Comparison of ENCODE assay signal across 8 mouse cellular contexts in the genomic region with DNA sequence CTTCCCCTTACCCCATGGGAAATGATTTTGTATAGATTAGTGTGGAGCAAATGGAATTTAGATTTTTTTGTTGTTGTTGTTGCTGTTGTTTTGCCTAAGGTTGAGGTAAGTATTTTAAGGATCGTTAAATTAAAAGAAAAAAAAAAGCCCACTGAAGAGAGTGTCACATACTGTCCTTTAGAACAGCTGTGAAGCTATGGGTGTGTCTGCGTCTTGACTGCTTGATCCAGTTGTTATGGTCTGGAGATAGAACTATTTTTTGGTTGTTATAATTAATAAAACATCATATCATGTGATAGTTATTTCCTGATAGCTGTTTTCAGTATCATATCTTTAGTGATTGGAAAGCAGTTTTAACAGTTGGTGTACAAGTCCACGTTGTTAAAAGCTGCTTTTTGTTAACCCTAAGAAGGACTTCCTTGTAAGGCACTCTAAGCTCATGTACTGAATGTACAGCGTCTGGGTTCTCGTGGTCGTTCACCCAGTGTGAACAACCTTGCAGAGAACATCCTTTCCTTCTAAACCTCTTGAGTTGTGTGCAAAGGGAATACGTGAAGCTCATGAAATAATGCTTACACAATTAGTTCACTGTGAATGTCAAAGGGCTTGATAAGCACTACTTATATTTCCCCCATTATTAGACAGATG. TPM values are rescaled to one million over a fixed set of nuclear protein-coding genes. Genes with fewer than 3 reads are reported as not detected.
DNase-seq lines count a peak whose midpoint lies in the region; ATAC-seq and TF ChIP-seq lines count a peak whose summit lies in the region.

No protein-coding gene starts in this region.

- no peak for TF ChIP-seq CTCF in midbrain, postnatal 0 days (IDR thresholded peaks at IDR 0.05)

- peak overlapping the region; percentile 97 for H3K4me3 ChIP-seq in kidney, embryonic 14.5 days (ENCODE audit: low read length)
- peak overlapping the region; percentile 98; the same call in 1 of the 2 replicates for H3K4me3 ChIP-seq in embryonic facial prominence, embryonic 11.5 days (ENCODE audit: low read depth, low read length)
- peak overlapping the region; percentile 52 for H3K4me3 ChIP-seq in intestine, embryonic 14.5 days (ENCODE audit: low read depth, low read length)
- peak overlapping the region; percentile 66 for H3K4me3 ChIP-seq in midbrain, postnatal 0 days (ENCODE audit: low read depth, low read length)

- intact Hi-C loops in gastrocnemius, postnatal 36 days (cut with DNase I) = loop anchor here (5.0 to 10.0 kb wide), 3 partner anchors 53 to 260 kb away; no protein-coding TSS in a partner anchor

- peaks cover 10% of the 10 kb centered on the region for H3K36me3 ChIP-seq in kidney, embryonic 14.5 days (ENCODE audit: control insufficient read depth, insufficient read depth, low read length)
- no peaks in the 10 kb centered on the region for H3K36me3 ChIP-seq in embryonic facial prominence, embryonic 11.5 days (replicated peaks; ENCODE audit: control insufficient read depth, insufficient read depth, low read depth, low read length)
- peaks cover 10% of the 10 kb centered on the region for H3K36me3 ChIP-seq in intestine, embryonic 14.5 days (ENCODE audit: control insufficient read depth, insufficient read depth, low read length)
- peaks cover 4% of the 10 kb centered on the region; the same call in 1 of the 2 replicates for H3K36me3 ChIP-seq in midbrain, postnatal 0 days (ENCODE audit: insufficient read depth, low read length)

- H3K27ac ChIP-seq in kidney, embryonic 14.5 days (ENCODE audit: low read depth, low read length) = no peak overlapping the region
- H3K27ac ChIP-seq in embryonic facial prominence, embryonic 11.5 days (replicated peaks; ENCODE audit: low read depth, low read length) = no peak overlapping the region
- H3K27ac ChIP-seq in intestine, embryonic 14.5 days (ENCODE audit: low read depth) = no peak overlapping the region
- H3K27ac ChIP-seq in midbrain, postnatal 0 days (ENCODE audit: low read depth, low read length) = no peak overlapping the region; the same call in 1 of the 2 replicates

- peaks cover 7% of the 10 kb centered on the region for H3K4me1 ChIP-seq in kidney, embryonic 14.5 days (ENCODE audit: control insufficient read depth, insufficient read depth, low read length)
- H3K4me1 ChIP-seq in embryonic facial prominence, embryonic 11.5 days (ENCODE audit: control insufficient read depth, insufficient read depth, low read length) = no peaks in the 10 kb centered on the region
- H3K4me1 ChIP-seq in intestine, embryonic 14.5 days (replicated peaks; ENCODE audit: control insufficient read depth, insufficient read depth, low read length) = peaks cover 17% of the 10 kb centered on the region
- H3K4me1 ChIP-seq in midbrain, postnatal 0 days (ENCODE audit: insufficient read depth, low read length) = peaks cover 5% of the 10 kb centered on the region; the same call in 1 of the 2 replicates

- DNase-seq in kidney, adult 8-10 months = no peak
- DNase-seq in embryonic facial prominence, embryonic 11.5 days (ENCODE audit: low spot score) = no peak
- no peak for DNase-seq in intestine, embryonic 14.5 days (ENCODE audit: low spot score)
- no peak for DNase-seq in midbrain, postnatal 0 days (ENCODE audit: low spot score)
- DNase-seq in testis, postnatal 14 days (ENCODE audit: low spot score) = no peak
- no peak for DNase-seq in ovary, adult 18-20 months (ENCODE audit: low spot score)
- DNase-seq in gastrocnemius, postnatal 36 days = no peak

- H3K9ac ChIP-seq in kidney, embryonic 14.5 days (ENCODE audit: low read depth, low read length) = peak overlapping the region; percentile 91; the same call in 1 of the 2 replicates
- H3K9ac ChIP-seq in embryonic facial prominence, embryonic 11.5 days (replicated peaks; ENCODE audit: low read length) = no peak overlapping the region
- H3K9ac ChIP-seq in intestine, embryonic 14.5 days (ENCODE audit: low read length) = peak overlapping the region; percentile 65
- H3K9ac ChIP-seq in midbrain, postnatal 0 days (replicated peaks; ENCODE audit: low read length, poor library complexity, severe bottlenecking) = no peak overlapping the region; the same call in 1 of the 2 replicates

- H3K27me3 ChIP-seq in kidney, embryonic 14.5 days (ENCODE audit: control insufficient read depth, insufficient read depth, low read length) = no peaks in the 10 kb centered on the region
- H3K27me3 ChIP-seq in embryonic facial prominence, embryonic 11.5 days (ENCODE audit: control insufficient read depth, insufficient read depth, low read length) = no peaks in the 10 kb centered on the region
- H3K27me3 ChIP-seq in intestine, embryonic 14.5 days (replicated peaks; ENCODE audit: control insufficient read depth, insufficient read depth, low read length) = no peaks in the 10 kb centered on the region
- no peaks in the 10 kb centered on the region for H3K27me3 ChIP-seq in midbrain, postnatal 0 days (ENCODE audit: insufficient read depth, low read length)

- ATAC-seq in kidney, embryonic 14.5 days (ENCODE audit: low FRiP score, low TSS enrichment) = no peak
- no peak for ATAC-seq in embryonic facial prominence, embryonic 11.5 days (replicated peaks; ENCODE audit: insufficient number of reproducible peaks, low FRiP score, low TSS enrichment, low read depth)
- no peak for ATAC-seq in intestine, embryonic 14.5 days (replicated peaks; ENCODE audit: low FRiP score, low TSS enrichment, low read depth)
- ATAC-seq in midbrain, postnatal 0 days (ENCODE audit: low FRiP score) = no peak

- H3K9me3 ChIP-seq in kidney, embryonic 14.5 days (ENCODE audit: control insufficient read depth, low read length) = no peaks in the 10 kb centered on the region
- H3K9me3 ChIP-seq in embryonic facial prominence, embryonic 11.5 days (replicated peaks; ENCODE audit: control insufficient read depth, low read length) = no peaks in the 10 kb centered on the region
- H3K9me3 ChIP-seq in intestine, embryonic 14.5 days (ENCODE audit: control insufficient read depth, low read length) = no peaks in the 10 kb centered on the region
- H3K9me3 ChIP-seq in midbrain, postnatal 0 days (ENCODE audit: low read length) = no peaks in the 10 kb centered on the region

- 64% methylated on average over 7 of the region's 7 CpGs for WGBS in kidney, embryonic 14.5 days
- WGBS in embryonic facial prominence, embryonic 11.5 days = 76% methylated on average over 7 of the region's 7 CpGs
- WGBS in intestine, embryonic 14.5 days = 62% methylated on average over 7 of the region's 7 CpGs
- WGBS in midbrain, postnatal 0 days = 59% methylated on average over 7 of the region's 7 CpGs

- H3K4me2 ChIP-seq in kidney, embryonic 14.5 days (replicated peaks; ENCODE audit: low read depth, low read length) = peak overlapping the region; percentile 71
- no peak overlapping the region; the same call in 1 of the 2 replicates for H3K4me2 ChIP-seq in embryonic facial prominence, embryonic 11.5 days (ENCODE audit: low read depth, low read length)
- H3K4me2 ChIP-seq in intestine, embryonic 14.5 days (ENCODE audit: low read length) = peak overlapping the region; percentile 66
- peak overlapping the region; percentile 65 for H3K4me2 ChIP-seq in midbrain, postnatal 0 days (ENCODE audit: low read depth, low read length, poor library complexity, severe bottlenecking)

RNA-seq across cellular contexts. Expression of gene Pdcd4, which starts 12.9 kb away (rescaled TPM):
- polyA plus RNA-seq in kidney, embryonic 14.5 days (2014; fragmentation: Nextera tagmentation; extraction: Ambion mirVana) = 134 and 136 TPM in 2 replicates
- 88.4 and 96.2 TPM in 2 replicates for polyA plus RNA-seq in embryonic facial prominence, embryonic 11.5 days (2014; fragmentation: Nextera tagmentation; extraction: Ambion mirVana)
- 68.8 and 72.9 TPM in 2 replicates for polyA plus RNA-seq in intestine, embryonic 14.5 days (2014; fragmentation: Nextera tagmentation; extraction: Ambion mirVana)
- total RNA-seq in midbrain, postnatal 0 days (2014; rRNA removed) = 19.5 and 19.8 TPM in 2 replicates
- polyA plus RNA-seq in midbrain, postnatal 0 days (2015; fragmentation: Nextera tagmentation; extraction: Ambion mirVana) = 77.3 and 96.7 TPM in 2 replicates
- 10 to 100 TPM; 13.6 to 15.8 TPM for total RNA-seq in gastrocnemius, postnatal 36 days (2021)

RNA-seq across cellular contexts. Expression of gene Shoc2, which starts 39.1 kb away (rescaled TPM):
- polyA plus RNA-seq in kidney, embryonic 14.5 days (2014; fragmentation: Nextera tagmentation; extraction: Ambion mirVana) = 34.3 and 59.6 TPM in 2 replicates
- polyA plus RNA-seq in embryonic facial prominence, embryonic 11.5 days (2014; fragmentation: Nextera tagmentation; extraction: Ambion mirVana) = 72.5 and 79.7 TPM in 2 replicates
- polyA plus RNA-seq in intestine, embryonic 14.5 days (2014; fragmentation: Nextera tagmentation; extraction: Ambion mirVana) = 49.2 and 54.7 TPM in 2 replicates
- 77.3 and 85.1 TPM in 2 replicates for total RNA-seq in midbrain, postnatal 0 days (2014; rRNA removed)
- 46.2 and 49.4 TPM in 2 replicates for polyA plus RNA-seq in midbrain, postnatal 0 days (2015; fragmentation: Nextera tagmentation; extraction: Ambion mirVana)
- 10 to 100 TPM; 20.6 to 22.9 TPM for total RNA-seq in gastrocnemius, postnatal 36 days (2021)

RNA-seq across cellular contexts. Expression of gene Bbip1, which starts 39.5 kb away (rescaled TPM):
- polyA plus RNA-seq in kidney, embryonic 14.5 days (2014; fragmentation: Nextera tagmentation; extraction: Ambion mirVana) = 96.8 and 137 TPM in 2 replicates
- 109 and 114 TPM in 2 replicates for polyA plus RNA-seq in embryonic facial prominence, embryonic 11.5 days (2014; fragmentation: Nextera tagmentation; extraction: Ambion mirVana)
- polyA plus RNA-seq in intestine, embryonic 14.5 days (2014; fragmentation: Nextera tagmentation; extraction: Ambion mirVana) = 89.9 and 91.4 TPM in 2 replicates
- total RNA-seq in midbrain, postnatal 0 days (2014; rRNA removed) = 74.2 and 95.7 TPM in 2 replicates
- polyA plus RNA-seq in midbrain, postnatal 0 days (2015; fragmentation: Nextera tagmentation; extraction: Ambion mirVana) = 154 and 158 TPM in 2 replicates
- 10 to 100 TPM; 31.2 to 32.1 TPM for total RNA-seq in gastrocnemius, postnatal 36 days (2021)

Comparison
In these comparisons a context has a peak if more than half of its experiments do, and no peak if none do; other contexts are left out.
1. H3K9ac ChIP-seq: peak in kidney, embryonic 14.5 days (single experiment) and intestine, embryonic 14.5 days (single experiment); none in embryonic facial prominence, embryonic 11.5 days (single experiment) and midbrain, postnatal 0 days (single experiment).
2. Peak in every context shown above with its lines, with median percentiles within 50 percentile points of each other: H3K4me3 ChIP-seq.